Mouse (Mus musculus) kidney, postnatal 36 days (tissue): ENCODE data around the gene Glra4.
A peak's percentile ranks its signal among the peaks of the same experiment; 100 is the strongest.
"Not testable (repeated sequence)": the region's sequence is repeated elsewhere in the genome, so short reads cannot be mapped to it uniquely, and the experiment has no call there.

Experiments used
- DNase-seq, 2 experiments: peaks; one replicate each; pipeline ENCODE4 v3.0.0; 2021 to 2022; ENCODE audit warnings: mixed read lengths in 2 of 2

Gene Glra4

GRCm38 (mm10) chrX:136714742-136715474 is 65.0 kb downstream of the Glra4 start:
- DNase-seq = not testable (repeated sequence)

GRCm38 (mm10) chrX:136708782-136709181 is 71.2 kb downstream of the Glra4 start:
- peak in 1 of 2 experiments; percentile 1 for DNase-seq

GRCm38 (mm10) chrX:136708168-136708681 is 71.7 kb downstream of the Glra4 start:
- peak; percentile 14 to 39 for DNase-seq
